Mouse (Mus musculus): Measurements from ENCODE around the gene Cenpu. TPM values are rescaled to one million over a fixed set of nuclear protein-coding genes. Genes with fewer than 3 reads are reported as not detected.
A peak's percentile ranks its signal among the peaks of the same experiment; 100 is the strongest.

Cenpu gene
- total RNA-seq, 2 experiments from 2014 or later, result 1.2 to 2.3 TPM

- Histone ChIP-seq H3K27ac (no peak overlapping the region), H3K4me3 (no peak overlapping the region)
- DNase-seq (ENCODE audit: low spot score in 2 of 2), result no peak
- no peak for TF ChIP-seq CTCF (conservative IDR thresholded peaks at IDR 0.05)
These were observed 22.3 kb upstream of the Cenpu start for GRCm38 (mm10) chr8:46529508-46529907.

GRCm38 (mm10) chr8:46530541-46530940 lies 21.3 kb upstream of the Cenpu start:
- no peak overlapping the region for H3K27ac ChIP-seq
- DNase-seq (ENCODE audit: low spot score in 2 of 2), result no peak
- H3K4me3 ChIP-seq, result no peak overlapping the region
- TF ChIP-seq CTCF (conservative IDR thresholded peaks at IDR 0.05), result no peak

- Histone ChIP-seq H3K4me3 (no peak overlapping the region), H3K27ac (no peak overlapping the region)
- TF ChIP-seq CTCF (conservative IDR thresholded peaks at IDR 0.05), result no peak
- no peak for DNase-seq (ENCODE audit: low spot score in 2 of 2)
These were observed 17.9 kb upstream of the Cenpu start for GRCm38 (mm10) chr8:46533926-46534325.

- no peak overlapping the region for H3K27ac ChIP-seq
- H3K4me3 ChIP-seq, result no peak overlapping the region
- DNase-seq (ENCODE audit: low spot score in 2 of 2), result no peak
- no peak for TF ChIP-seq CTCF (conservative IDR thresholded peaks at IDR 0.05)
These were observed 12.1 kb upstream of the Cenpu start for GRCm38 (mm10) chr8:46539701-46540100.

GRCm38 (mm10) chr8:46543191-46543590 lies 8.6 kb upstream of the Cenpu start:
- TF ChIP-seq CTCF (conservative IDR thresholded peaks at IDR 0.05), result no peak
- peak in 1 of 2 experiments; percentile 36 for DNase-seq (ENCODE audit: low spot score in 2 of 2)
- Histone ChIP-seq H3K27ac (no peak overlapping the region), H3K4me3 (no peak overlapping the region)

- no peak overlapping the region for H3K27ac ChIP-seq
- DNase-seq (ENCODE audit: low spot score in 2 of 2), result no peak
- no peak for TF ChIP-seq CTCF (conservative IDR thresholded peaks at IDR 0.05)
- H3K4me3 ChIP-seq, result no peak overlapping the region
These were observed 8.2 kb upstream of the Cenpu start for GRCm38 (mm10) chr8:46543662-46544061.

GRCm38 (mm10) chr8:46545854-46546253 lies 6.0 kb upstream of the Cenpu start:
- Histone ChIP-seq H3K27ac (peak overlapping the region; percentile 39; the same call in 1 of the 2 replicates), H3K4me3 (no peak overlapping the region)
- no peak for TF ChIP-seq CTCF (conservative IDR thresholded peaks at IDR 0.05)
- DNase-seq (ENCODE audit: low spot score in 2 of 2), result no peak

GRCm38 (mm10) chr8:46546431-46547176 lies 5.2 kb upstream of the Cenpu start:
- no peak overlapping the region for H3K27ac ChIP-seq
- 0 out of 2 replicates have a peak, but pooled peaks have one; percentile 25 for TF ChIP-seq CTCF (conservative IDR thresholded peaks at IDR 0.05)
- H3K4me3 ChIP-seq, result no peak overlapping the region
- no peak for DNase-seq (ENCODE audit: low spot score in 2 of 2)

- peak in 1 of 2 experiments; percentile 47 for DNase-seq (ENCODE audit: low spot score in 2 of 2)
- peak; percentile 87 for TF ChIP-seq CTCF (conservative IDR thresholded peaks at IDR 0.05)
These were observed 4.6 kb upstream of the Cenpu start for GRCm38 (mm10) chr8:46547245-46547644.

GRCm38 (mm10) chr8:46550058-46550457 lies 1.8 kb upstream of the Cenpu start:
- no peak overlapping the region for H3K4me3 ChIP-seq
- no peak for TF ChIP-seq CTCF (conservative IDR thresholded peaks at IDR 0.05)
- DNase-seq (ENCODE audit: low spot score in 2 of 2), result no peak
- no peak overlapping the region for H3K27ac ChIP-seq

More at GRCm38 (mm10) chr8:46547245-46547644, 4.6 kb upstream of the Cenpu start:
- no peak overlapping the region for H3K4me3 ChIP-seq
- no peak overlapping the region for H3K27ac ChIP-seq

GRCm38 (mm10) chr8:46551029-46551428 lies 799 bp upstream of the Cenpu start:
- no peak for TF ChIP-seq CTCF (conservative IDR thresholded peaks at IDR 0.05)
- Histone ChIP-seq H3K27ac (peak overlapping the region; percentile 86), H3K4me3 (peak overlapping the region; percentile 66)
- DNase-seq (ENCODE audit: low spot score in 2 of 2), result no peak

GRCm38 (mm10) chr8:46552441-46552765 lies 575 bp downstream of the Cenpu start:
- Histone ChIP-seq H3K4me3 (peak overlapping the region; percentile 66), H3K27ac (peak overlapping the region; percentile 11; the same call in 1 of the 2 replicates)
- no peak for TF ChIP-seq CTCF (conservative IDR thresholded peaks at IDR 0.05)
- DNase-seq (ENCODE audit: low spot score in 2 of 2), result no peak

- peak; percentile 70 for TF ChIP-seq CTCF (conservative IDR thresholded peaks at IDR 0.05)
- H3K4me3 ChIP-seq, result no peak overlapping the region
- no peak overlapping the region for H3K27ac ChIP-seq
- DNase-seq (ENCODE audit: low spot score in 2 of 2), result peak in 1 of 2 experiments; percentile 46
These were observed 7.6 kb downstream of the Cenpu start for GRCm38 (mm10) chr8:46559428-46559827.

GRCm38 (mm10) chr8:46562333-46562732 lies 10.5 kb downstream of the Cenpu start:
- no peak for TF ChIP-seq CTCF (conservative IDR thresholded peaks at IDR 0.05)

More at GRCm38 (mm10) chr8:46562333-46562732, 10.5 kb downstream of the Cenpu start:
- no peak for DNase-seq (ENCODE audit: low spot score in 2 of 2)
- Histone ChIP-seq H3K4me3 (no peak overlapping the region), H3K27ac (no peak overlapping the region)
